Comparison of ENCODE assay signal across 17 mouse cellular contexts in the genomic region with DNA sequence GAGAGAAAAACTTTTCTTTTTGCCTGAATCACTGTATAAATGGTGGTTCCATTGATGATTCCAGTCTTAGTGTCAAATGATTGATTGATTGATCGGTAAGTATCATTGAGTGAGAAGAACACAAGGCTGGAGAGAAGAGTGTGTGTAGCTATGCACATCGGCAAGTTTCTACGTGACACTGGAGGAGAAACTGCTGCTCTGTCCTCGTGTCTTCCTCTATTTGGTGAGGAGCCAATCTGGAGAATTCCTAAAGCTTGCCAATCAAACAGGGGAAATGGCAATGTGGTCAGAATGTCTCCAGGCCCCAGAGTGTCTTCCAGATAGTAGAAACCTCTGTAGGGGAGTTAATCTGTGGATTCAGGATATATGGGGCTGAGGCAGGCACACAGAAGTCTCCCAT.
"Had no signal": no experiment of that assay in that cellular context is flagged by ENCODE, and none has a peak within 500 bp of the region (broad histone marks: within the 10 kb centered on the region; RNA-seq: fewer than 3 reads in every experiment).

No protein-coding gene starts in this region.

- H3K4me1 ChIP-seq: intestine, embryonic 15.5 days; kidney, embryonic 15.5 days; liver, embryonic 13.5 days; midbrain, embryonic 13.5 days; neural tube, embryonic 13.5 days; stomach, embryonic 15.5 days had no signal

- H3K4me2 ChIP-seq: intestine, embryonic 15.5 days; kidney, embryonic 15.5 days; liver, embryonic 13.5 days; midbrain, embryonic 13.5 days; neural tube, embryonic 13.5 days; stomach, embryonic 15.5 days had no signal

- H3K27ac ChIP-seq: intestine, embryonic 15.5 days; kidney, embryonic 15.5 days; left cerebral cortex, adult 2 months; liver, embryonic 13.5 days; macrophage; midbrain, embryonic 13.5 days; neural tube, embryonic 13.5 days; stomach, embryonic 15.5 days had no signal

- DNase-seq: kidney, adult 11 months; kidney, adult 8-10 months; kidney, postnatal 10 days; layer of hippocampus, postnatal 36 days; liver, embryonic 13.5 days; right cerebral cortex, postnatal 14 days; spleen, adult 18-20 months; thymus, postnatal 36 days had no signal

- H3K9me3 ChIP-seq: intestine, embryonic 15.5 days; kidney, embryonic 15.5 days; liver, embryonic 13.5 days; midbrain, embryonic 13.5 days; neural tube, embryonic 13.5 days; stomach, embryonic 15.5 days had no signal

- H3K4me3 ChIP-seq: intestine, embryonic 15.5 days; kidney, embryonic 15.5 days; left cerebral cortex, adult 2 months; liver, embryonic 13.5 days; midbrain, embryonic 13.5 days; myocyte; neural tube, embryonic 13.5 days; stomach, embryonic 15.5 days had no signal

- ATAC-seq: intestine, embryonic 15.5 days; midbrain, embryonic 13.5 days; midbrain, embryonic 16.5 days had no signal

- H3K27me3 ChIP-seq: intestine, embryonic 15.5 days; liver, embryonic 13.5 days; midbrain, embryonic 13.5 days; neural tube, embryonic 13.5 days; stomach, embryonic 15.5 days had no signal

- H3K36me3 ChIP-seq: intestine, embryonic 15.5 days; kidney, embryonic 15.5 days; liver, embryonic 13.5 days; midbrain, embryonic 13.5 days; neural tube, embryonic 13.5 days; stomach, embryonic 15.5 days had no signal

- H3K9ac ChIP-seq: intestine, embryonic 15.5 days; kidney, embryonic 15.5 days; liver, embryonic 13.5 days; midbrain, embryonic 13.5 days; neural tube, embryonic 13.5 days; stomach, embryonic 15.5 days had no signal
